Mouse (Mus musculus): ENCODE data around the gene Gm10337.

- TF ChIP-seq MYC (IDR thresholded peaks at IDR 0.05; ENCODE audit: low read depth, low read length) (no peak), CTCF (conservative IDR thresholded peaks at IDR 0.05 in 1 of 2, IDR thresholded peaks at IDR 0.05 in 1 of 2; ENCODE audit: low read depth in 2 of 2, low read length in 2 of 2) (peak in 1 of 2 experiments; percentile 33; a peak in 2 of 4 replicates), EP300 (IDR thresholded peaks at IDR 0.05; ENCODE audit: low read length) (no peak), POLR2A (IDR thresholded peaks at IDR 0.05; ENCODE audit: low read depth, low read length) (peak; percentile 33; the same call in 1 of the 2 replicates), KAT2A (IDR thresholded peaks at IDR 0.05; ENCODE audit: insufficient replicate concordance, low read length) (no peak), GABPA (IDR thresholded peaks at IDR 0.05; ENCODE audit: insufficient replicate concordance, low read depth, low read length) (no peak), MAX (IDR thresholded peaks at IDR 0.05; ENCODE audit: low read length) (no peak), TCF12 (IDR thresholded peaks at IDR 0.05; ENCODE audit: low read depth, low read length) (0 out of 2 replicates have a peak, but pooled peaks have one; percentile 3), MXI1 (IDR thresholded peaks at IDR 0.05; ENCODE audit: low read depth, low read length) (0 out of 2 replicates have a peak, but pooled peaks have one; percentile 19), ETS1 (conservative IDR thresholded peaks at IDR 0.05; ENCODE audit: low read depth, low read length) (no peak), USF2 (conservative IDR thresholded peaks at IDR 0.05; ENCODE audit: low read depth, low read length) (no peak)
Observed at GRCm38 (mm10) chr15:102516728-102517404, 13.3 kb downstream of the Gm10337 start, which contains the start of gene Map3k12.

Measured in CH12.LX (cell line).